Mouse (Mus musculus): Measurements from ENCODE around the gene Krt31. TPM values are rescaled to one million over a fixed set of nuclear protein-coding genes. Genes with fewer than 3 reads are reported as not detected.

Gene Krt31
- not detected for total RNA-seq (2021)
- long read RNA-seq, experiment 1: 0 reads
- long read RNA-seq, experiment 2: 0 reads

- intact Hi-C loops (cut with DNase I; ENCODE audit: low total_unique reads): no loop called here
- DNase-seq: no peak
These were observed at the start of gene Krt31 for GRCm38 (mm10) chr11:100050451-100050850. TSS of gene Krt31 (minus strand) at chr11:100050551.

GRCm38 (mm10) chr11:100097819-100098218 is 47.5 kb upstream of the Krt31 start:
- intact Hi-C loops (cut with DNase I; ENCODE audit: low total_unique reads): no loop called here
- no peak for DNase-seq

- no peak for DNase-seq
- intact Hi-C loops (cut with DNase I; ENCODE audit: low total_unique reads): no loop called here
These were observed 45.8 kb upstream of the Krt31 start, which contains the start of gene Krt35 for GRCm38 (mm10) chr11:100096141-100096540. TSS of gene Krt35 (minus strand) at chr11:100096241.

- intact Hi-C loops (cut with DNase I; ENCODE audit: low total_unique reads): no loop called here
- DNase-seq: no peak
These were observed 38.2 kb upstream of the Krt31 start for GRCm38 (mm10) chr11:100088378-100089025.

- intact Hi-C loops (cut with DNase I; ENCODE audit: low total_unique reads): no loop called here
- no peak for DNase-seq
These were observed 37.5 kb upstream of the Krt31 start, which contains the start of gene Krt32 for GRCm38 (mm10) chr11:100087861-100088260. TSS of gene Krt32 (minus strand) at chr11:100088226.

- no peak for DNase-seq
- intact Hi-C loops (cut with DNase I; ENCODE audit: low total_unique reads): no loop called here
These were observed 23.5 kb upstream of the Krt31 start for GRCm38 (mm10) chr11:100073873-100074272.

GRCm38 (mm10) chr11:100067293-100068036 is 17.1 kb upstream of the Krt31 start:
- DNase-seq: no peak
- intact Hi-C loops (cut with DNase I; ENCODE audit: low total_unique reads): no loop called here

- intact Hi-C loops (cut with DNase I; ENCODE audit: low total_unique reads): no loop called here
- no peak for DNase-seq
These were observed 16.1 kb upstream of the Krt31 start for GRCm38 (mm10) chr11:100066236-100067010.

- DNase-seq: no peak
- intact Hi-C loops (cut with DNase I; ENCODE audit: low total_unique reads): no loop called here
These were observed 8.5 kb upstream of the Krt31 start for GRCm38 (mm10) chr11:100058875-100059274.

GRCm38 (mm10) chr11:100055686-100056655 is 5.6 kb upstream of the Krt31 start:
- no peak for DNase-seq
- intact Hi-C loops (cut with DNase I; ENCODE audit: low total_unique reads): no loop called here

- intact Hi-C loops (cut with DNase I; ENCODE audit: low total_unique reads): no loop called here
- DNase-seq: no peak
These were observed 3.2 kb downstream of the Krt31 start for GRCm38 (mm10) chr11:100047193-100047592.

GRCm38 (mm10) chr11:100046303-100046866 is 4.0 kb downstream of the Krt31 start:
- DNase-seq: no peak
- intact Hi-C loops (cut with DNase I; ENCODE audit: low total_unique reads): no loop called here

GRCm38 (mm10) chr11:100041454-100041853 is 8.9 kb downstream of the Krt31 start, which contains the start of gene Krt34:
TSS of gene Krt34 (minus strand) at chr11:100041554.
- no peak for DNase-seq

GRCm38 (mm10) chr11:100029768-100030167 is 20.6 kb downstream of the Krt31 start, which contains the start of gene Krt33b:
TSS of gene Krt33b (minus strand) at chr11:100029868.
- no peak for DNase-seq
- intact Hi-C loops (cut with DNase I; ENCODE audit: low total_unique reads): no loop called here

More at GRCm38 (mm10) chr11:100041454-100041853, 8.9 kb downstream of the Krt31 start, which contains the start of gene Krt34:
- intact Hi-C loops (cut with DNase I; ENCODE audit: low total_unique reads): no loop called here

- no peak for DNase-seq
- intact Hi-C loops (cut with DNase I; ENCODE audit: low total_unique reads): no loop called here
These were observed 28.9 kb downstream of the Krt31 start for GRCm38 (mm10) chr11:100021438-100021837.

GRCm38 (mm10) chr11:100019466-100019865 is 30.9 kb downstream of the Krt31 start:
- intact Hi-C loops (cut with DNase I; ENCODE audit: low total_unique reads): no loop called here

GRCm38 (mm10) chr11:100016112-100016511 is 34.2 kb downstream of the Krt31 start, which contains the start of gene Krt33a:
TSS of gene Krt33a (minus strand) at chr11:100016212.
- no peak for DNase-seq
- intact Hi-C loops (cut with DNase I; ENCODE audit: low total_unique reads): no loop called here

More at GRCm38 (mm10) chr11:100019466-100019865, 30.9 kb downstream of the Krt31 start:
- DNase-seq: no peak

GRCm38 (mm10) chr11:100013691-100014171 is 36.6 kb downstream of the Krt31 start:
- intact Hi-C loops (cut with DNase I; ENCODE audit: low total_unique reads): no loop called here
- DNase-seq: no peak

Measured in gastrocnemius, postnatal 14 days (tissue).